Mouse (Mus musculus): ENCODE measurements at regions not wholly inside any gene's neighbourhood (a gene's known extent, or its start where the extent isn't known, plus 50 kb on each side); places are given as distances from the start of the nearest gene placed in this dataset.

DNA sequence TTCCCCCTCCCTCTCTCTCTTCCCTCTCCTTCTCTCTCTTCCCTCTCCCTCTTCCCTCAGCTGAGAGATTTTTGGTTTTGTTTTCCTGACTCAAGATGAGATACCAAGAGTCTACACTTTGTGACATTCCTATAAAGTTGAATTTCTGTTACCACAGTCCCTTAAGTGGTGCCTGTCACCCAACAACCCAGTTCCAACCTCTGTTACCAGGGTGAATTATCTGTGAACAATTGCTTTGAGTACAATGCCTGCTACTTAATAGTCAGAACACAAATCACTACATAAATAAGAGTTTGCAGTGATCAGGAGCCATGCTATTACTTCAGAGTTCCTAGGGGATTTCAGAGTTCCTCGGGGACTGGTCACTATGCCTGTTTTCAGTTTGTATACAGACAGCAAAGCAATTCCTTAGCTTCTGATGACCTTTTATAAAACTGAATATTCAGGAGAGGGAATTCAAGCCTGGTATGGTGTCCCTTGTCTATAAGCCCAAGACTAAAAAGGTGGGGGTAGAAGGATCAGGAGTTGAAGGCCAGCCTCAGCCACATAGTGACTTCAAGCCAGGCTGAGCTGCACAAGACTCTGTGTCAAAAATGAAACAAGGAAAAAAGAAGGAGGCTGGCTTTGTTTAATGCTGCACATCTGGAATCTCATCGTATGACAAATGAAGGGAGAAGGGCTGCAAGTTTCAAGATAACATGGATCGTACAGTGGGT, 99.2 kb upstream of the F13a1 start:
- DNase-seq, result no peak

DNA sequence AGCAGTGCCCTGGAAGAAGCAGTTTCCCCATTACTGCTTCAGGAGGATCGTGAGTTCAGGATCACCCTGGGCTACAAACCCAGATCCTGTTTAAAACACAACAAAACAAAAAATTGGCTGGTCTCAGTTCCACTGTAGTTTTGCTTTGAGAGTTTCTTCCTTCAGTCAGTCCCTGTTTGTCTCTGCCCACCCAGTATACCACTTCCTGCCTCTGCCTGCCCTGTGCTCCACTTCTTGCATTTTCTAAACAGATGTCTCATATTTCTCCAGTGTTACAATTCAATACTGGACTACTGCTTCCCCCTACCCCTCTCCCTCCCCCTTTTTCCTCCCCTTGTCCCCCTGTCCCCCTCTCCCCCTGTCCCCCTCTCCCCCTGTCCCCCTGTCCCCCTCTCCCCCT, 98.6 kb upstream of the F13a1 start:
- DNase-seq, result peak; percentile 70

DNA sequence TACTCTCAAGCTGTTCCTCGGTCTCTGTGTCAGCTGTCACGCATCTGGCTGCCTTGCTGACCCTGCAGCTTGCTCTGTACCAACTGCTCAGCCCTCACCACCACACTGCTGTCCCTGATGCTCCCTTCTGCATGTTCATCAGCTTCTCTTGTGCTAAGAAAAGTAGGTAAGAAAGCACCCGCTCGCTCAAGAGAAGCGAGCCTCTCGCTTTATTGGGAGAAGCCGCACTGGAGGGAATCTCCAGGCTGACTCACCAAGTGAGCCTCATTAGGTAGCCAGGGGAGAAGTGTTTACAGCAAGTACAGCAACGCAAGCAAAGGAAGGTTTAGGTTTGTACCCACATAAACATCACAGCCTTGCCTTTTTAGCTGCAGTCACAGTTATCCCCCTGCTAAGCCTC, 97.7 kb upstream of the F13a1 start:
- DNase-seq, result peak; percentile 16

DNA sequence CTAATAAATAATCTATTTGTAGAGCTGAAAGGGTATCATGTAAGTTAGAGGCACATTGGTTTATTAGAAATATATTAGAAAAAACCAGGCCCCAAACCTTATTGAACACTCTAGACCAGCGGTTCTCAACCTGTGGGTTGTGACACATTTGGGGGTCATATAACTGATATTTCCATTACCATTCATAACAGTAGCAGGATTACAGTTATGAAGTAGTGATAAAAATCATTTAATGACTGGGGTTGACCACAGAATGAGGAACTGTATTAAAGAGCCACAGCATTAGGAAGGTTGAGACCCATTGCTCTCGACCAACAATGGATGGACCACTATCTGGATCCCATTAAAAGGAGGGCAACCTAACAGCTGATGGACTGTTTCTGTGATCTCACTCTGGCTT, 92.8 kb upstream of the F13a1 start:
- DNase-seq, result no peak

DNA sequence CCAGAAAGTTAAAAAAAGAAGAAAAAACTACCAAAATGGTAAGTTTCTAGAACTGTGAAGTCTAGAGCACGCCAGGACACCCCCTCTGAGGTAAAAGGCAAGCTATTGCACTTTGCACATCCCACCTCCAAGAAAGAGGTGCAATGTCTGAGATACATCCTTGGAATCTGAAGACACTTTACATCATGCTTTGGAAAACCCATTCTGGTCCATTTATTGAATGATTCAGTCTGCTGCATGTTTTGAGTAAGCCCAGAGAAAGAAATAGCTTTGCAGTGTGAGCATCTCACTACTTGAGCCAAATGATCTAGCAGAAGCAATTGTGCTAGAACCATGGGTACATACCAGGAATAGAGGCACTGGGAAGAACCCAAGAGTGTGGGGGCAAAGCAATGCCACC, 85.1 kb upstream of the F13a1 start:
- no peak for DNase-seq

DNA sequence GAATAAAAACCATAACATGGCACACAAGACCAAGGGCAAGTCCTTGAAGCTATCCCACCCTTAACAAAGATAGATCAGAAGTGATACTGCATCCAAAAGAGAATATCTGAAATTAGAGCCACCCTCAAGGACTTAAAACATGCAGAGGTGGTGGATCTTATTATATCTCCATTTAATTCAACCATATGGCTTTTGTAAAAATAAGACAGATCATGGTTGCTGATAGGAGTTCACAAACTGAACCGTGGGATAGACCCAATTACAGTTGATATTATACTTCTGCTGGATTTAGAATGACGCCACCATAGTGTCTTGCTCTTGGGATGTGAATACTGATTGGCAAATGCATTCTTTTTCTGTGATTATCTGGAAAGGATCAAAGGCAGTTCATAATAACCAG, 84.5 kb upstream of the F13a1 start:
- DNase-seq, result no peak

DNA sequence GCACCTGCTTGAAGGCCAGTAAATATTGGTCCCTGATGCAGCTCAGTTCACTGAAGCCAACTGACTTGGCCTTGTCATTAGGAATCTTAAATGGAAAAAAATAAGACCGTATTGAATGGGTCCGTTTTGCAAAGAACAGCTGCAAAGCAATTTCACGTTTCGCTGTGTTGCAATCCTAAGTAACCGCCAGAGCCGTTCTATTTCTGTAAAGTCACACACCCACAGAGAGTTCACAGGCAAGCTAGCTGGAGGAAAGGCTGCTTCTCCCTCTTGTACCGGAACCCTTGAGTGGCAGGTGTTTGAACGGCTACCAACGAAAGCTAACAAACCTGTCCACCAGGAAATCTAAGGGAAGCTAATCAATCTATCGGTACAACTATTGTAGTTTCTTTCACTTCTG, 80.6 kb upstream of the F13a1 start:
- DNase-seq, result peak; percentile 73

DNA sequence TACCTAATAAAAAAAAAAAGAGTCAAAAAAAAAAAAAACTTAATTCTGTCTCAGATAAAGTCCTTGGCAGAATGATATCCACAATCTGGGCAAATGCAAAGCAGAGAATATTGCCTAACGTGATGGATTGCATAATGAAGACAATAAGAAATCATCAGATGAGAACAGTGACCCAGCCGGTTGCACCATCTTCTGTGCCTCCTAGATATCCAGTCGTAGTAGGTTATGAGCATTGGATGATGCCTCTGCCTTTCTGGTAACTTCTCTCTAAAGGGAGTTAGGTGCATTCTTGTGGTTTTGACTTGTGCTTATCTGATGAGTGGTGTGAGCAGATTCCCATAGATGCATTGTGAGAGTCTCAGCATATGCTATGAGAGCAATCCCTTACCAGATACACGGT, 71.6 kb upstream of the F13a1 start:
- DNase-seq, result no peak

DNA sequence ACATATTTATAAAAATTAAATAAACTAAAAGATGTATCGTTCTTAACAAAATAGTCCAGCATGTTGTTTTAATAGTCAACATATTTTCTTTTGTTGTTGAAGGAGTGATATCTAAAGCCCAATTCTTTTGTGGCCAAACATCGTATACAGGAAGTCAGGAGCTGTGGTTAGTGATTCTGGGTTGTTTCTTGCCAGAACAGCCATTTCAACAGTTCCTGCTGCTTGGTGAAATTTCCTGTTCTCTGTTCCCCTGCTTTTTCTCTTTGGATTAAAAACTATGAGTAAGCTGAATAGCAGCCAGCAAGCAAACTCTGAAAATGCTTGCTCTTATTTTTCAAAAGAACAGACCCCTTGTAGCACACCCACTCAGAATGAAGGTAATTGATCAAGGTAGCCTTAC, 70.2 kb upstream of the F13a1 start:
- DNase-seq, result peak; percentile 16

DNA sequence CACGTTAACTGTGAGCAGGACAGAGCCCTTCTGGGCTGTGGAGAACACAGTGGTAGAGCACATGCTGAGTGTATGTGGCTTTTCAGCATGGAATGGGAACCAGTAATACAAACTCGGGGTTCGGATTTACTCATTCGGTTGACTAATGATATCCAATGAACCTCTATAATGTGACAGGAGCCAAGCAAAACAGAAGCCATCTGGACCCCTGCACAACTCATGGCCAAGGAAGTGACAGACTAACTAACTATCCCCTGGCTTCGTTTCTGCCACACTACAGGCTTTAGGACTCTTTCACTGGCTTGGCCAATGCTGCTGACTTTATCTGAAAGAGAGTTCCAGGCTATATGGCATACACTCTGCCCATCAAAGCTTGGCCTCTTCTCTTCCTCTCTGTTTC, 64.3 kb upstream of the F13a1 start:
- no peak for DNase-seq

DNA sequence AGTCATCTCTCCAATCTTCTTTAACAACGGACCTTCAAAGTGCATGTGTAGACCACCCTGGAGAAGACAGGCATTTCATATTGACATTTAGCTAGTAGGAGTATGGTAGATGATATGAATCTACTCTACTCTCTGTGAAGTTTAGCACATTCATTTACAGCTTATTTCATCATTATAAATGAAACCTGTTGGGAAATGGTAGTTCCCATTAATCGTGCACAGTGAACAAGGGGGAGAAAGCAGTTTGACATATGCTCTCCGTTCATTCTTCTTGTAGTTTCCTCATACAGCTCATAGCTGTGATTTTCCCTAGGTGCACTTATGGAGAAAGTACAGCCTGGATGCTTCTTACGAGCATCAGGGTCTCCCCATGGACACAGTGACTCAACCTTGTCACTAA, 61.7 kb upstream of the F13a1 start:
- no peak for DNase-seq

DNA sequence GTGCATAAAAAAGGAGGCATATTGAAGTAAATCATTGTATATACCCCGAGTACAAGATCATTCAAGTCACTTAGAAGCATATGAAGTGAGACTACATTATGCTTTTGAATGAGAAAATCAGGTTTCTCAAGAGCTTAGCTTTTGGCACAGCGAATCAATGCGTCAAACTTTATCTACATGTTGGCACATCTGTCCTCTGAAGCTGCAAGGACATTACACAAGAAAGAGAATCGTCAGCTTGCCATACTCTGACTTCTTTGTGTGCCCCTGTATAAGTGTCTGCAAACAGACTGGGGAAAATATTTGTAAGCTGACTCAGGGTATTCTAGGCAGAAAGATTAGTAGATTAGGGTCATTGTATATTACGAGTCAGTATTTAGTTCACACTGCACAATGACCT, 57.7 kb upstream of the F13a1 start:
- no peak for DNase-seq

DNA sequence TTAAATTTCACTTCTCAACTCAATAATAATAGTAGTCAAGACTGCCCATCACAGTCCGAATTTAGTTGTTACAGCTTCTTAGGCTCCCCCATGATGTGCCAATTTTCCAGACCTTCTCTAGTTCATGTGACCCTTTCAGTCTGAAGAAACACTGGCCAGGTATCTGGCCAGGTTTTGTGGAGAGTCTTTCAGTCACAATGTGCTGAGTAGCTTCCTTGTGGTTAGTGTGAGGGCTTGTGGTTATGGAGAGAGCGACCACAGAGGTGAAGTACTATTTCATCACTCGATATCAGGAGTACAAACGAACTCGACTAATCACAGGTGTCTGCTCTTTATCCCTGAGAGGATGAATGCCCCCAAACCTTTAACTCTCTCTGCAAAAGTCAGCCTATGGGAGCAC, 56.0 kb upstream of the F13a1 start:
- no peak for DNase-seq

DNA sequence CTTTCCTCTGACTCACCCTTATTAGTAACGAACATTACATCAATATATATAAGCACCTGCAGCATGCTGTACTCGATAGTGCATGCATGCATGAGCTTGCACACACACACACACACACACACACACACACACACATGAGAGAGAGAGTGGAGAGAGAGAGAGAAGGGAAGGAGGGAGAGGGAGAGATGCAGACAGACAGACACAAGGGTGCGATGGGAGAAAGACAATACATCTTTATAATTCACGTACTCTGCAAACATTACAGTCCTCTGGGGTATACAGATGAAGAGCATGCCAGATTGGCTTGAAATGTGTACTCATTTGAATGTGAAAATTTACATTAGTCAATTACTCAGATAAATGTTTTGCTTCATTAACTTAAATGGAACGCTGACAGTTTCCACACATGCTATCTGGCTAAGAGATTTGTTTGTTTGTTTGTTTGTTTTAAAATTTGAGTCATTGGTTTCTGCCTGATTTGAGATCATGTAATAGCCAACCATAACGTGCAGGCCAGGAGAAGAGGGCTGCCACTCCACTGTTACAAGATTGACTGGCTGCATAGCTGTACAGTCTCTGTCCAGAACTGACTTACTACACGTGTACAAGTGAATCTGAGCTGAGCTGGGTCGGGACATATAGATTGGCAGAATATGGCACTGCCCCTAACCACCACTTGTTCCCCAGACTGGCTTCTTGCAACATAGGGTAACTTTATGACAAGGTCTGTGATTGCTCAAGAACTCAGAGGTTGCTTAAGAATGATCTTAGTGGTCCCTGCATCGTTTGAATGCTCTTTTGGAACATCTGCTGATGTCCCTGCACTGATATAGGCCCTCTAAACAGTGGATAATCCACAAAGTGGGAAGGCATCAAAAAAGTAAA, 54.6 kb upstream of the F13a1 start:
- no peak for DNase-seq

DNA sequence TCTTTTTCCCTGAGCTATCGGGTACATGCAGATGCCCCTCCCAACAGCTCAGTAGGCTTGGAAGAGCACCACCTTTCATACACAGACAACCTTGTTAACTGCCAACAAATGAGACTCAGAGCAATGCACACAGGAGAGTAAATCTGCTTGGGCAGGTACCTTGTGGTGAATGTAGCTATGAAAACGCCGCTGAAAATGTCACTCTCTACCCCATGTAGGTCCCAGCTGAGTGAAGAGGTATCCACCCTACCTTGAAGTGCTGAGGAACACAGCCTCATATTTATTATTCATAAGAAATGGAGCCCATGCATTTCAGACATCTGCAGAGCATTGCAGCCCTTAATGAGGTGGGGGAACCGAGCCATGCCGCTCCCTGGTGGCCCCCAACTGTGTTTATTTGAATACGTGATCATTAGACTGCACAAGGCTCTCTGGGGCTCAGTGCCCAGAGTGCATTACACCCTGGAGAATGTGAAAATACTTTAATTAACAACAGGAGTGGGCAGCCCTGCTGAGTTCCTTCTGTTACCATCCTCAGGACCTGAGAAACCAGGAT, 53.8 kb upstream of the F13a1 start:
- no peak for DNase-seq

DNA sequence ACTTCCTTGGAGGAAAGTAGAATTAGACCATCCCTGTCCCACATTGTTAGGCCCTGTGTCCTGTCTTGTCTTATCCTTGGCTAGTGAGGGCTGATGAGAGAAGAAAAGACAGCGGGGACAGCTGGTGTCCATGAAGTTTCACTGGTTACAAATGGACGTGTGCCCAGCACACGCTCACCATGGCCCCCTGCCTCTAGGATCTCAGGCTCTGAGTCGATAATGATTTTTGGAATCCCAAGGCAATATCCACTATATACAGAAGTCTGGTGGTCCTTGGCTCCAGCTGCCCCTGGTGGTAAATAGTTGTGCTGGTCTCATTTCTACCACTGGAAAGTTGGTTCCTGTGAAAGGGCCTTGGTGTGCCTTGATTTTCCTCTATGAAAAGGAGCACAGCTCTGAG, 51.7 kb upstream of the F13a1 start:
- DNase-seq, result no peak

Data from thymus, postnatal 14 days (tissue).